Mouse (Mus musculus): Measurements from ENCODE around the gene Gc. TPM values are rescaled to one million over a fixed set of nuclear protein-coding genes. Genes with fewer than 3 reads are reported as not detected.

The Gc gene
- polyA plus RNA-seq, 1 experiment from 2014 or later: not detected

- H3K9ac ChIP-seq: no peak overlapping the region
- no peaks in the 10 kb centered on the region for H3K4me1 ChIP-seq (ENCODE audit: insufficient read depth)
- no peak overlapping the region for H3K4me3 ChIP-seq (ENCODE audit: low read depth, low read length)
- no peaks in the 10 kb centered on the region for H3K27me3 ChIP-seq (ENCODE audit: insufficient read depth, low read length)
- TF ChIP-seq CTCF (IDR thresholded peaks at IDR 0.05; ENCODE audit: low read depth): no peak
- DNase-seq: peak; percentile 31
- H3K4me2 ChIP-seq: no peak overlapping the region
- no peak for ATAC-seq (ENCODE audit: insufficient read depth)
- H3K9me3 ChIP-seq (ENCODE audit: low read depth, low read length): no peaks in the 10 kb centered on the region
- no peaks in the 10 kb centered on the region for H3K36me3 ChIP-seq (ENCODE audit: insufficient read depth)
- H3K27ac ChIP-seq (ENCODE audit: low read depth): no peak overlapping the region
These were observed 1.9 kb upstream of the Gc start for GRCm38 (mm10) chr5:89459591-89459990.

GRCm38 (mm10) chr5:89458987-89459386, 1.3 kb upstream of the Gc start:
- DNase-seq (no peak), ATAC-seq (ENCODE audit: insufficient read depth) (no peak)
- 64% methylated on average over 2 of the region's 2 CpGs for WGBS
- Histone ChIP-seq H3K9me3 (ENCODE audit: low read depth, low read length) (no peaks in the 10 kb centered on the region), H3K4me3 (ENCODE audit: low read depth, low read length) (no peak overlapping the region), H3K9ac (no peak overlapping the region), H3K4me1 (ENCODE audit: insufficient read depth) (no peaks in the 10 kb centered on the region), H3K4me2 (no peak overlapping the region), H3K27ac (ENCODE audit: low read depth) (no peak overlapping the region), H3K36me3 (ENCODE audit: insufficient read depth) (no peaks in the 10 kb centered on the region), H3K27me3 (ENCODE audit: insufficient read depth, low read length) (no peaks in the 10 kb centered on the region)
- no peak for TF ChIP-seq CTCF (IDR thresholded peaks at IDR 0.05; ENCODE audit: low read depth)

- H3K27me3 ChIP-seq (ENCODE audit: insufficient read depth, low read length): no peaks in the 10 kb centered on the region
- WGBS: 45% methylated on average over 8 of the region's 8 CpGs
- H3K4me1 ChIP-seq (ENCODE audit: insufficient read depth): no peaks in the 10 kb centered on the region
- peak; percentile 74 for DNase-seq
- no peaks in the 10 kb centered on the region for H3K9me3 ChIP-seq (ENCODE audit: low read depth, low read length)
- no peak overlapping the region for H3K4me2 ChIP-seq
- H3K4me3 ChIP-seq (ENCODE audit: low read depth, low read length): no peak overlapping the region
- H3K36me3 ChIP-seq (ENCODE audit: insufficient read depth): no peaks in the 10 kb centered on the region
- H3K27ac ChIP-seq (ENCODE audit: low read depth): no peak overlapping the region
- peak; percentile 80 for TF ChIP-seq CTCF (IDR thresholded peaks at IDR 0.05; ENCODE audit: low read depth)
- H3K9ac ChIP-seq: no peak overlapping the region
- ATAC-seq (ENCODE audit: insufficient read depth): peak; percentile 52
These were observed 2.2 kb downstream of the Gc start for GRCm38 (mm10) chr5:89455526-89455925.

GRCm38 (mm10) chr5:89450798-89451197, 6.9 kb downstream of the Gc start:
- no peak overlapping the region for H3K27ac ChIP-seq (ENCODE audit: low read depth)
- H3K9me3 ChIP-seq (ENCODE audit: low read depth, low read length): no peaks in the 10 kb centered on the region
- no peak overlapping the region for H3K4me3 ChIP-seq (ENCODE audit: low read depth, low read length)
- H3K9ac ChIP-seq: no peak overlapping the region
- no peak overlapping the region for H3K4me2 ChIP-seq
- no peaks in the 10 kb centered on the region for H3K27me3 ChIP-seq (ENCODE audit: insufficient read depth, low read length)
- no peaks in the 10 kb centered on the region for H3K4me1 ChIP-seq (ENCODE audit: insufficient read depth)
- no peak for TF ChIP-seq CTCF (IDR thresholded peaks at IDR 0.05; ENCODE audit: low read depth)
- DNase-seq: no peak
- H3K36me3 ChIP-seq (ENCODE audit: insufficient read depth): no peaks in the 10 kb centered on the region
- no peak for ATAC-seq (ENCODE audit: insufficient read depth)

GRCm38 (mm10) chr5:89449325-89449724, 8.4 kb downstream of the Gc start:
- DNase-seq (no peak), ATAC-seq (ENCODE audit: insufficient read depth) (no peak)
- Histone ChIP-seq H3K9me3 (ENCODE audit: low read depth, low read length) (no peaks in the 10 kb centered on the region), H3K4me1 (ENCODE audit: insufficient read depth) (no peaks in the 10 kb centered on the region), H3K27me3 (ENCODE audit: insufficient read depth, low read length) (no peaks in the 10 kb centered on the region), H3K4me2 (no peak overlapping the region), H3K36me3 (ENCODE audit: insufficient read depth) (no peaks in the 10 kb centered on the region), H3K27ac (ENCODE audit: low read depth) (no peak overlapping the region), H3K9ac (no peak overlapping the region), H3K4me3 (ENCODE audit: low read depth, low read length) (no peak overlapping the region)
- no peak for TF ChIP-seq CTCF (IDR thresholded peaks at IDR 0.05; ENCODE audit: low read depth)
- WGBS: 76% methylated on average over 9 of the region's 9 CpGs

- Histone ChIP-seq H3K4me2 (no peak overlapping the region), H3K9me3 (ENCODE audit: low read depth, low read length) (no peaks in the 10 kb centered on the region), H3K9ac (no peak overlapping the region), H3K4me3 (ENCODE audit: low read depth, low read length) (no peak overlapping the region), H3K4me1 (ENCODE audit: insufficient read depth) (no peaks in the 10 kb centered on the region), H3K27me3 (ENCODE audit: insufficient read depth, low read length) (no peaks in the 10 kb centered on the region), H3K36me3 (ENCODE audit: insufficient read depth) (no peaks in the 10 kb centered on the region), H3K27ac (ENCODE audit: low read depth) (no peak overlapping the region)
- WGBS: 37% methylated on average over 7 of the region's 7 CpGs
- TF ChIP-seq CTCF (IDR thresholded peaks at IDR 0.05; ENCODE audit: low read depth): no peak
- no peak for DNase-seq
- ATAC-seq (ENCODE audit: insufficient read depth): no peak
These were observed 9.7 kb downstream of the Gc start for GRCm38 (mm10) chr5:89447978-89448377.

- H3K9ac ChIP-seq: no peak overlapping the region
- ATAC-seq (ENCODE audit: insufficient read depth) (no peak), DNase-seq (peak; percentile 36)
- no peaks in the 10 kb centered on the region for H3K27me3 ChIP-seq (ENCODE audit: insufficient read depth, low read length)
- no peaks in the 10 kb centered on the region for H3K4me1 ChIP-seq (ENCODE audit: insufficient read depth)
- no peaks in the 10 kb centered on the region for H3K36me3 ChIP-seq (ENCODE audit: insufficient read depth)
- no peak overlapping the region for H3K27ac ChIP-seq (ENCODE audit: low read depth)
- H3K4me3 ChIP-seq (ENCODE audit: low read depth, low read length): no peak overlapping the region
- TF ChIP-seq CTCF (IDR thresholded peaks at IDR 0.05; ENCODE audit: low read depth): peak; percentile 51
- no peaks in the 10 kb centered on the region for H3K9me3 ChIP-seq (ENCODE audit: low read depth, low read length)
- H3K4me2 ChIP-seq: no peak overlapping the region
- 82% methylated on average over 4 of the region's 4 CpGs for WGBS
These were observed 13.3 kb downstream of the Gc start for GRCm38 (mm10) chr5:89444360-89444759.

- Histone ChIP-seq H3K9ac (no peak overlapping the region), H3K27me3 (ENCODE audit: insufficient read depth, low read length) (no peaks in the 10 kb centered on the region), H3K27ac (ENCODE audit: low read depth) (no peak overlapping the region), H3K4me3 (ENCODE audit: low read depth, low read length) (no peak overlapping the region), H3K36me3 (ENCODE audit: insufficient read depth) (no peaks in the 10 kb centered on the region), H3K9me3 (ENCODE audit: low read depth, low read length) (no peaks in the 10 kb centered on the region), H3K4me1 (ENCODE audit: insufficient read depth) (no peaks in the 10 kb centered on the region), H3K4me2 (no peak overlapping the region)
- WGBS: 52% methylated on average over 1 of the region's 1 CpGs
- no peak for ATAC-seq (ENCODE audit: insufficient read depth)
- peak; percentile 37 for TF ChIP-seq CTCF (IDR thresholded peaks at IDR 0.05; ENCODE audit: low read depth)
- DNase-seq: peak; percentile 39
These were observed 46.2 kb downstream of the Gc start for GRCm38 (mm10) chr5:89411536-89411935.

Data from lung, embryonic 14.5 days (tissue).